Mouse (Mus musculus): ENCODE data around the gene Mapk1. TPM values are rescaled to one million over a fixed set of nuclear protein-coding genes. Genes with fewer than 3 reads are reported as not detected.

The Mapk1 gene
- total and polyA plus RNA-seq, 3 experiments: 162 to 317 (median 244) TPM

- in situ Hi-C loops (cut with MboI; ENCODE audit: low pct_ligation_motif_present, low pct_unique_long_range_greater_than_20kb, low sequenced_read_pairs): no loop called here
- dilution Hi-C loops (cut with MboI; ENCODE audit: extremely low pct_ligation_motif_present, extremely low pct_unique_long_range_greater_than_20kb, low sequenced_read_pairs): no loop called here
- no peaks in the 10 kb centered on the region for H3K9me3 ChIP-seq (replicated peaks; ENCODE audit: low read length)
- peaks cover 11 to 75% of the 10 kb centered on the region in 2 experiments for H3K36me3 ChIP-seq (replicated peaks in 1 of 2; ENCODE audit: control insufficient read depth in 1 of 2, insufficient read depth in 1 of 2, low read length in 1 of 2)
- H3K9ac ChIP-seq (ENCODE audit: insufficient read depth, low read depth): no peak overlapping the region
- H3K4me2 ChIP-seq (ENCODE audit: insufficient read depth, low read depth, poor library complexity, severe bottlenecking): no peak overlapping the region
- peaks cover 95% of the 10 kb centered on the region for H3K79me2 ChIP-seq (replicated peaks; ENCODE audit: control insufficient read depth, extremely low read depth, insufficient read depth, poor library complexity, severe bottlenecking)
- no peak overlapping the region for H3K27ac ChIP-seq (ENCODE audit: insufficient read depth, low read depth)
- TF ChIP-seq MYC (IDR thresholded peaks at IDR 0.05; ENCODE audit: low read depth, low read length) (no peak), TCF12 (IDR thresholded peaks at IDR 0.05; ENCODE audit: low read depth, low read length) (no peak), BHLHE40 (IDR thresholded peaks at IDR 0.05; ENCODE audit: low read depth, low read length) (peak; percentile 85), HCFC1 (IDR thresholded peaks at IDR 0.05; ENCODE audit: low read depth, low read length) (no peak), MAX (IDR thresholded peaks at IDR 0.05; ENCODE audit: low read length) (peak; percentile 23; the same call in 1 of the 2 replicates), UBTF (IDR thresholded peaks at IDR 0.05; ENCODE audit: low read depth, low read length) (no peak), USF1 (IDR thresholded peaks at IDR 0.05; ENCODE audit: low read depth, low read length) (no peak)
- no peak overlapping the region for H3K4me3 ChIP-seq (replicated peaks in 1 of 3; ENCODE audit: low read depth in 2 of 3, low read length in 2 of 3, poor library complexity in 1 of 3)
- DNase-seq (ENCODE audit: extremely low read depth): no peak
- H3K27me3 ChIP-seq (replicated peaks): no peaks in the 10 kb centered on the region
- H3K4me1 ChIP-seq (ENCODE audit: control insufficient read depth in 1 of 2, insufficient read depth in 2 of 2): peaks cover 15 to 80% of the 10 kb centered on the region in 2 experiments
Observed at GRCm38 (mm10) chr16:16988842-16989241, 5.7 kb downstream of the Mapk1 start.

GRCm38 (mm10) chr16:16990021-16990420 is 6.8 kb downstream of the Mapk1 start:
- H3K4me1 ChIP-seq (ENCODE audit: control insufficient read depth in 1 of 2, insufficient read depth in 2 of 2): peaks cover 15 to 87% of the 10 kb centered on the region in 2 experiments

GRCm38 (mm10) chr16:16994426-16995052 is 11.4 kb downstream of the Mapk1 start:
- Histone ChIP-seq H3K9ac (ENCODE audit: insufficient read depth, low read depth) (no peak overlapping the region), H3K4me1 (ENCODE audit: control insufficient read depth in 1 of 2, insufficient read depth in 2 of 2) (peaks cover 4 to 66% of the 10 kb centered on the region in 2 experiments; a peak in 3 of 4 replicates), H3K9me3 (replicated peaks; ENCODE audit: low read length) (no peaks in the 10 kb centered on the region), H3K4me3 (replicated peaks in 1 of 3; ENCODE audit: low read depth in 2 of 3, low read length in 2 of 3, poor library complexity in 1 of 3) (no peak overlapping the region), H3K4me2 (ENCODE audit: insufficient read depth, low read depth, poor library complexity, severe bottlenecking) (no peak overlapping the region), H3K27ac (ENCODE audit: insufficient read depth, low read depth) (no peak overlapping the region), H3K36me3 (replicated peaks in 1 of 2; ENCODE audit: control insufficient read depth in 1 of 2, insufficient read depth in 1 of 2, low read length in 1 of 2) (peaks cover 7 to 70% of the 10 kb centered on the region in 2 experiments), H3K79me2 (replicated peaks; ENCODE audit: control insufficient read depth, extremely low read depth, insufficient read depth, poor library complexity, severe bottlenecking) (peaks cover 95% of the 10 kb centered on the region), H3K27me3 (replicated peaks) (no peaks in the 10 kb centered on the region)
- in situ Hi-C loops (cut with MboI; ENCODE audit: low pct_ligation_motif_present, low pct_unique_long_range_greater_than_20kb, low sequenced_read_pairs): no loop called here
- no peak for DNase-seq (ENCODE audit: extremely low read depth)
- no peak for TF ChIP-seq E2F4 (IDR thresholded peaks at IDR 0.05; ENCODE audit: insufficient replicate concordance, low read depth, low read length)
- TF ChIP-seq RAD21 (IDR thresholded peaks at IDR 0.05; ENCODE audit: low read depth, low read length): no peak
- TF ChIP-seq ZC3H11A (IDR thresholded peaks at IDR 0.05; ENCODE audit: low read depth, low read length): no peak
- no peak for TF ChIP-seq POLR2A (IDR thresholded peaks at IDR 0.05; ENCODE audit: low read depth, low read length)
- no peak for TF ChIP-seq RCOR1 (conservative IDR thresholded peaks at IDR 0.05; ENCODE audit: low read depth, low read length)
- 0 out of 2 replicates have a peak, but pooled peaks have one; percentile 41 for TF ChIP-seq ZNF384 (IDR thresholded peaks at IDR 0.05; ENCODE audit: low read depth, low read length)
- no peak for TF ChIP-seq MAZ (IDR thresholded peaks at IDR 0.05; ENCODE audit: low read depth, low read length)
- no peak for TF ChIP-seq PAX5 (IDR thresholded peaks at IDR 0.05; ENCODE audit: low read length)
- no peak for TF ChIP-seq EP300 (IDR thresholded peaks at IDR 0.05; ENCODE audit: low read length)
- no peak for TF ChIP-seq TCF12 (IDR thresholded peaks at IDR 0.05; ENCODE audit: low read depth, low read length)
- no peak for TF ChIP-seq KAT2A (IDR thresholded peaks at IDR 0.05; ENCODE audit: insufficient replicate concordance, low read length)
- peak in 1 of 2 experiments; percentile 22; a peak in 1 of 4 replicates for TF ChIP-seq CTCF (conservative IDR thresholded peaks at IDR 0.05 in 1 of 2, IDR thresholded peaks at IDR 0.05 in 1 of 2; ENCODE audit: low read depth in 2 of 2, low read length in 2 of 2)
- dilution Hi-C loops (cut with MboI; ENCODE audit: extremely low pct_ligation_motif_present, extremely low pct_unique_long_range_greater_than_20kb, low sequenced_read_pairs): no loop called here

More at GRCm38 (mm10) chr16:16990021-16990420, 6.8 kb downstream of the Mapk1 start:
- Histone ChIP-seq H3K79me2 (replicated peaks; ENCODE audit: control insufficient read depth, extremely low read depth, insufficient read depth, poor library complexity, severe bottlenecking) (peaks cover 96% of the 10 kb centered on the region), H3K9me3 (replicated peaks; ENCODE audit: low read length) (no peaks in the 10 kb centered on the region), H3K9ac (ENCODE audit: insufficient read depth, low read depth) (no peak overlapping the region), H3K27ac (ENCODE audit: insufficient read depth, low read depth) (no peak overlapping the region), H3K4me2 (ENCODE audit: insufficient read depth, low read depth, poor library complexity, severe bottlenecking) (no peak overlapping the region), H3K27me3 (replicated peaks) (no peaks in the 10 kb centered on the region), H3K4me3 (replicated peaks in 1 of 3; ENCODE audit: low read depth in 2 of 3, low read length in 2 of 3, poor library complexity in 1 of 3) (no peak overlapping the region), H3K36me3 (replicated peaks in 1 of 2; ENCODE audit: control insufficient read depth in 1 of 2, insufficient read depth in 1 of 2, low read length in 1 of 2) (peaks cover 15 to 85% of the 10 kb centered on the region in 2 experiments)
- dilution Hi-C loops (cut with MboI; ENCODE audit: extremely low pct_ligation_motif_present, extremely low pct_unique_long_range_greater_than_20kb, low sequenced_read_pairs): no loop called here
- DNase-seq (ENCODE audit: extremely low read depth): no peak
- TF ChIP-seq CHD2 (IDR thresholded peaks at IDR 0.05; ENCODE audit: low read length) (no peak), GABPA (IDR thresholded peaks at IDR 0.05; ENCODE audit: insufficient replicate concordance, low read depth, low read length) (no peak), MAZ (IDR thresholded peaks at IDR 0.05; ENCODE audit: low read depth, low read length) (no peak), MEF2A (IDR thresholded peaks at IDR 0.05; ENCODE audit: borderline replicate concordance, low read depth, low read length) (no peak), MYC (IDR thresholded peaks at IDR 0.05; ENCODE audit: low read depth, low read length) (no peak), KAT2A (IDR thresholded peaks at IDR 0.05; ENCODE audit: insufficient replicate concordance, low read length) (no peak), ETS1 (conservative IDR thresholded peaks at IDR 0.05; ENCODE audit: low read depth, low read length) (no peak), PAX5 (IDR thresholded peaks at IDR 0.05; ENCODE audit: low read length) (no peak)
- in situ Hi-C loops (cut with MboI; ENCODE audit: low pct_ligation_motif_present, low pct_unique_long_range_greater_than_20kb, low sequenced_read_pairs): no loop called here
